Mouse (Mus musculus): Measurements from ENCODE around the gene Rab3b.
A peak's percentile ranks its signal among the peaks of the same experiment; 100 is the strongest.

GRCm38 (mm10) chr4:108832916-108833827, 45.7 kb upstream of the Rab3b start, which contains the start of gene Btf3l4:
- no peak for TF ChIP-seq CTCF (IDR thresholded peaks at IDR 0.05; ENCODE audit: low read depth, low read length)
- TF ChIP-seq POLR2A (IDR thresholded peaks at IDR 0.05; ENCODE audit: extremely low read depth, insufficient read depth, low read length): peak; percentile 49; the same call in 1 of the 2 replicates
